Mouse (Mus musculus) ovary, postnatal 36 days (tissue): ENCODE measurements at regions not wholly inside any gene's neighbourhood (a gene's known extent, or its start where the extent isn't known, plus 50 kb on each side); places are given as distances from the start of the nearest gene placed in this dataset.
"Not testable (repeated sequence)": the region's sequence is repeated elsewhere in the genome, so short reads cannot be mapped to it uniquely, and the experiment has no call there.

Experiments
- DNase-seq: peaks from one replicate; pipeline ENCODE4 v3.0.0; 2022; ENCODE audit warnings: low spot score, mixed read lengths

DNA sequence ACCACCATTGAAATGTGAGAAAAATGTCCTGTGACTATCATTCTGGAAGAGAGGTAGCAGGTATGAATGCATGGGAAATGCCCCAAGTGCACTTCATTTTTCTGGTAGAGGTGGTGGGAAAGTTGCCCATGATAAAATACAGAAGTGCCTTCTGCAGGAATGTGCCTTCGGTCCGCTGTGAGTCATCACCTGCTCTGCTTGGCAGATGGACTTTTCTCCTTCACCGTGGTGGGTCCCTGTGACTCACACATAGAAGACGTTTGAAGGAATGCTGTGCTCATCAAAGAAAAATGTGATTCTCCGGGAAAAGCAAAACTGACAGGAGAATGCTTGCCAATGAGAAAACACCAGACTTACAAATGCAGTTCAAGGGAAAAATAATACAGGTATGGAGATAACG lies 126.8 kb downstream of the Tnfsf18 start:
- no peak for DNase-seq

- DNase-seq, result not testable (repeated sequence)
Measured at GRCm38 (mm10) chr1:161614091-161614490, 119.6 kb downstream of the Tnfsf18 start.

- not testable (repeated sequence) for DNase-seq
Measured at GRCm38 (mm10) chr1:161613658-161614057, 119.2 kb downstream of the Tnfsf18 start.

- DNase-seq, result no peak
Measured at GRCm38 (mm10) chr1:161607446-161607845, 113.0 kb downstream of the Tnfsf18 start.

DNA sequence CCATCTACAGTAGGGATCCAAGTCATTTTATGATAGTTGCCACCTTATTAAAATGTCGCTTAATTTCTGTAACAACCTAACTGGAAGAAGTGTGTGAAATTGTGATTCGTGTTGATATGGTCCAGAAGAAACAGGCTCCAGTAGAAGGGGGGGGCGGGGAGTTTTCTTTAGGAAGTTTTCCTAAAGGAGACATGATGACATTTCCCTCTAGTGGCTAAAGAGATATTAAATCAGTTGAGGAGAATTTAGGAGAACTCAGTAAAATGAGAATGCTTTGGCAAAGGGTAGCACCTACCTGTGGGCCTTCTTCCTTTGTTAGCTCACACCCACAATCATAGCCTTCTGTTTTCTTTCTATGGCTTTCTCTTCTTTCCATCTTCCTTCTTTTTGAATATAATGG lies 107.7 kb downstream of the Tnfsf18 start:
- no peak for DNase-seq

- no peak for DNase-seq
Measured at GRCm38 (mm10) chr1:161601167-161601566, 106.7 kb downstream of the Tnfsf18 start.

GRCm38 (mm10) chr1:161598167-161598566 lies 103.7 kb downstream of the Tnfsf18 start:
- no peak for DNase-seq

DNA sequence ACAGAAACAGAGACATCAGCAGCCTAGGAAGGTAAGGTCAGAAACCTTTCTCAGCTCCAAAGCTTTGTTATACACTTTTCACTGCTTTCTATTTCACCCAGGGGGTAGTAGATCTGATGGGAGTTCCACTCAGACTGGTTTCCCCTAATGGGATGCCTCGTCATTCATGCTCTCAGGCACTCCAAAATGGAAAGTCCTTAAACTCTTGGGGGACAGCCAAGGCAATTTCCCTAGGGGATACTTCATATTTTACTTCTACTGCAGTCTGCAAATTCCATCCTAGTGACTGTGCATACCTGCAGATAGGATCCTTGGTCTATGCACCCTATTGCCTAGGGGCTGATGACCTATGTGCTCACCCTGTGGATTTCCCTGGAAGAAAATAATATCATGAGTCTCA lies 82.1 kb downstream of the Tnfsf18 start:
- no peak for DNase-seq

GRCm38 (mm10) chr1:161575939-161576338 lies 81.5 kb downstream of the Tnfsf18 start:
- no peak for DNase-seq

DNA sequence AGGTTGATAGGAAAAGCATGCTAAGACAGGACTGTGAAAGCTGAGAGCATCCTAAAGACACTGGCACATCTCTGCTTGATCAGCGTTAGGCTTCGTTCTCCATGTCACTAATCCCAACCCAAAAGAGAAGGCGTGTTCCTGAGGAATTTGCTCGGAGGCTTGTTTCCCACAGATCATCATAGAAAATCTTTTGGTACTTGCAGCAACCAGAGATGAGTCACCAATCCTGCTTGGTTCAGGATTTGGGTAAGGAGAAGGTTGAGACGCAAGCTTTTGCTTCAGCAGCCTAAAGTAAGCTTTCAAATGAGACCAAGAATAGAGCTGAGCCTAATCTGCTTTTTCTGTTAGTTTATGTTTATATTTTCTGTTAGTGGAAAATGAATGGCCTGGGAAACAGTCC lies 80.7 kb downstream of the Tnfsf18 start:
- no peak for DNase-seq

GRCm38 (mm10) chr1:161570762-161571161 lies 76.3 kb downstream of the Tnfsf18 start:
- DNase-seq, result no peak

- no peak for DNase-seq
Measured at GRCm38 (mm10) chr1:161567826-161568225, 73.4 kb downstream of the Tnfsf18 start.

DNA sequence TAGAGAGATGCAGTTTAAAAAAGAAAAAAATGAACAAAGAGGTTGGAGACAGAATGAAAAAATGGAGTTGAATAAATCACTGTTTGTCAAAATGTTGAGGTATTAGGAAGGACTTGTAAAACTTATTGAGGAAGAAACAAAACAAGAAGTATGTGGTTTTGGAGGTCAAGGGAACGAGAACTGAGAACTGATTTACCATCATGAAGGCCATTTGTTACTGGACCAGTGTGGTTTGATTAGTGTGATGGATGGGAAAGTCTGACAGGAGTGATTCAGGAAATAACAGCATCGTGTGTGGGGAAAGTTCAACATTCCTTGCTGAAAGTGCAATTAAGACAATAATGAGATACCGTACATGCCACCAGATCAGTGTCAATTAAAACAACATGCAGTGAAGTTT lies 65.9 kb downstream of the Tnfsf18 start:
- no peak for DNase-seq
